ENCODE assay signal across 16 mouse cellular contexts in genomic region chr12:17565393-17566045, GRCm38 (mm10).
"Had no signal": no experiment of that assay in that cellular context is flagged by ENCODE, and none has a peak within 500 bp of the region (broad histone marks: within the 10 kb centered on the region; RNA-seq: fewer than 3 reads in every experiment).

No protein-coding gene starts in this region.

- H3K27me3 ChIP-seq: kidney, embryonic 15.5 days; limb, embryonic 15.5 days; midbrain, embryonic 12.5 days; neural tube, embryonic 15.5 days had no signal

- H3K4me1 ChIP-seq: limb, embryonic 15.5 days; megakaryocyte, embryonic 14.5 days; midbrain, embryonic 12.5 days; neural tube, embryonic 15.5 days had no signal

- H3K4me3 ChIP-seq: kidney, embryonic 15.5 days; limb, embryonic 15.5 days; megakaryocyte, embryonic 14.5 days; midbrain, embryonic 12.5 days; myocyte; neural tube, embryonic 15.5 days had no signal

- ATAC-seq: intestine, embryonic 16.5 days had no signal

- H3K9ac ChIP-seq: kidney, embryonic 15.5 days; limb, embryonic 15.5 days; lung, embryonic 14.5 days; midbrain, embryonic 12.5 days; neural tube, embryonic 15.5 days had no signal

- H3K27ac ChIP-seq: kidney, embryonic 15.5 days; limb, embryonic 15.5 days; midbrain, embryonic 12.5 days; neural tube, embryonic 15.5 days had no signal

- H3K36me3 ChIP-seq: kidney, embryonic 15.5 days; limb, embryonic 15.5 days; midbrain, embryonic 12.5 days; neural tube, embryonic 15.5 days had no signal

- DNase-seq: kidney, adult 2 months; kidney, postnatal 14 days; lung, embryonic 14.5 days; lung, postnatal 10 days; lung, postnatal 4 days; right cerebral cortex, adult 18-20 months; right cerebral cortex, postnatal 25 days; thymus, adult 2 months; thymus, postnatal 25 days had no signal

- H3K9me3 ChIP-seq: kidney, embryonic 15.5 days; limb, embryonic 15.5 days; megakaryocyte, embryonic 14.5 days; midbrain, embryonic 12.5 days; neural tube, embryonic 15.5 days had no signal

- H3K4me2 ChIP-seq: kidney, embryonic 15.5 days; limb, embryonic 15.5 days; lung, embryonic 14.5 days; midbrain, embryonic 12.5 days; neural tube, embryonic 15.5 days had no signal
